Mouse (Mus musculus) MEL-GATA-1-ER (cell line): ENCODE data around the gene Pde6h.

Experiments
- DNase-seq: peaks from one replicate; pipeline ENCODE4 v3.0.0-alpha.2; 2012; ENCODE audit warnings: low read depth; ENCODE audit errors: extremely low read depth

The Pde6h gene

GRCm38 (mm10) chr6:136979274-136980082 lies 55.8 kb downstream of the Pde6h start:
- DNase-seq = no peak

GRCm38 (mm10) chr6:136980331-136980746 lies 56.7 kb downstream of the Pde6h start:
- DNase-seq = peak; percentile 51

GRCm38 (mm10) chr6:136982581-136982980 lies 58.9 kb downstream of the Pde6h start:
- DNase-seq = no peak

GRCm38 (mm10) chr6:136983201-136983600 lies 59.6 kb downstream of the Pde6h start:
- DNase-seq = no peak

GRCm38 (mm10) chr6:136986019-136986418 lies 62.4 kb downstream of the Pde6h start:
- no peak for DNase-seq

- DNase-seq = no peak
These were observed 63.1 kb downstream of the Pde6h start for GRCm38 (mm10) chr6:136986718-136987117.

- no peak for DNase-seq
These were observed 65.0 kb downstream of the Pde6h start for GRCm38 (mm10) chr6:136988536-136989060.

GRCm38 (mm10) chr6:136989824-136990497 lies 66.3 kb downstream of the Pde6h start:
- peak; percentile 71 for DNase-seq

- DNase-seq = no peak
These were observed 66.9 kb downstream of the Pde6h start for GRCm38 (mm10) chr6:136990557-136990956.

GRCm38 (mm10) chr6:136993574-136993973 lies 69.9 kb downstream of the Pde6h start:
- DNase-seq = no peak

GRCm38 (mm10) chr6:136995533-136995932 lies 71.9 kb downstream of the Pde6h start:
- DNase-seq = no peak

GRCm38 (mm10) chr6:136996336-136996735 lies 72.7 kb downstream of the Pde6h start:
- no peak for DNase-seq

GRCm38 (mm10) chr6:136998181-136998580 lies 74.5 kb downstream of the Pde6h start:
- DNase-seq = no peak

- DNase-seq = no peak
These were observed 75.4 kb downstream of the Pde6h start for GRCm38 (mm10) chr6:136999009-136999408.

GRCm38 (mm10) chr6:136999707-137000446 lies 76.2 kb downstream of the Pde6h start:
- no peak for DNase-seq

GRCm38 (mm10) chr6:137000706-137001105 lies 77.1 kb downstream of the Pde6h start:
- no peak for DNase-seq

- DNase-seq = no peak
These were observed 77.9 kb downstream of the Pde6h start for GRCm38 (mm10) chr6:137001267-137002168.

GRCm38 (mm10) chr6:137002169-137002514 lies 78.5 kb downstream of the Pde6h start:
- DNase-seq = no peak

- DNase-seq = no peak
These were observed 80.7 kb downstream of the Pde6h start for GRCm38 (mm10) chr6:137004359-137004758.

- DNase-seq = no peak
These were observed 87.6 kb downstream of the Pde6h start for GRCm38 (mm10) chr6:137011187-137011586.

GRCm38 (mm10) chr6:137014346-137014745 lies 90.7 kb downstream of the Pde6h start:
- DNase-seq = no peak
